Mouse (Mus musculus) heart, embryonic 13.5 days (tissue): ENCODE results near the gene Ptprc. TPM values are rescaled to one million over a fixed set of nuclear protein-coding genes. Genes with fewer than 3 reads are reported as not detected.

ENCODE experiments used
- ATAC-seq: fragments of 200-750 bp; cut with Nextera tagmentation; 2 replicates; pipeline ENCODE4 v1.8.0; 2017; ENCODE audit warnings: moderate TSS enrichment; ENCODE audit not compliant: insufficient number of reproducible peaks, low FRiP score, low TSS enrichment; ENCODE audit errors: extremely low read depth
- H3K27ac ChIP-seq: fragments of 300-500 bp; sonication (generic); replicated peaks from 2 replicates; pipeline ENCODE4 v1.5.1; 2015; ENCODE audit warnings: moderate library complexity, mild to moderate bottlenecking, inconsistent platforms
- H3K27me3 ChIP-seq: fragments of 300-500 bp; sonication (generic); replicated peaks from 2 replicates; pipeline ENCODE4 v1.6.1; 2015; ENCODE audit warnings: mild to moderate bottlenecking, inconsistent platforms
- H3K36me3 ChIP-seq: fragments of 300-500 bp; sonication (generic); 2 replicates; pipeline ENCODE4 v1.6.1; 2015; ENCODE audit warnings: mild to moderate bottlenecking, inconsistent platforms
- H3K4me1 ChIP-seq: fragments of 300-500 bp; sonication (generic); 2 replicates; pipeline ENCODE4 v1.6.1; 2015; ENCODE audit warnings: inconsistent platforms
- H3K4me2 ChIP-seq: fragments of 300-500 bp; sonication (generic); 2 replicates; pipeline ENCODE4 v1.6.1; 2015; ENCODE audit warnings: inconsistent platforms, mild to moderate bottlenecking, moderate library complexity
- H3K4me3 ChIP-seq: fragments of 300-500 bp; sonication (generic); 2 replicates; pipeline ENCODE4 v1.5.1; 2015; ENCODE audit warnings: moderate library complexity, mild to moderate bottlenecking, inconsistent platforms
- H3K9ac ChIP-seq: fragments of 300-500 bp; sonication (generic); 2 replicates; pipeline ENCODE4 v1.6.1; 2015; ENCODE audit warnings: inconsistent platforms, mild to moderate bottlenecking, moderate library complexity
- H3K9me3 ChIP-seq: fragments of 300-500 bp; sonication (generic); 2 replicates; pipeline ENCODE4 v1.6.1; 2016; ENCODE audit warnings: inconsistent platforms
- WGBS: fragments of 180-500 bp; shearing (Covaris S2); methylation state at CpG from one replicate; pipeline ENCODE4 v1.1.7; 2015; ENCODE audit warnings: mixed read lengths; 5-methylcytosine and 5-hydroxymethylcytosine counted together
- polyA plus RNA-seq: library from polyadenylated mRNA; unstranded; fragments of >200 nt; fragmentation: Nextera tagmentation; extraction: Ambion mirVana; gene quantifications from 2 replicates; pipeline ENCODE4 v1.2.1, GENCODE M21; 2015

The Ptprc gene
- polyA plus RNA-seq, 1 experiment from 2014 or later, result 1.4 TPM

DNA sequence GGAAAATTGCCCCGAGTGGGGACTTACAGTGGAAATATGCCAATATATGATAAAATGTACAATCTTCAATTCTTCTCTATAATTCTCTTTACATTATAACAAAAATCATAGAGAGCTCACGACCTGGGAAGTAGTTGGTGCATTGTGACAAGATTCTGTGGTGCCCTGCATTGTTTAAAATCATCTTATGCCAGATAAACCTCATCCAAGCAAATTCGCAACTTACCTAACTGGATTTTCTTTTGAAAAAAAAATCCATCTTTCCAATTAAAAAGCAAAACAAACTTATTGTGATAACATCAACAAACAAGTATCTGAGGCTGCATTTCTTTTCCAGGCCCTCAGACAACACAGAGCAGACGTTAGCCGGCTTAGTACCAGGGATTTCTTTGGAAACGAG lies 1.8 kb downstream of the Ptprc start:
- H3K4me1 ChIP-seq, result no peaks in the 10 kb centered on the region
- no peak overlapping the region for H3K9ac ChIP-seq
- H3K4me3 ChIP-seq, result no peak overlapping the region
- H3K27ac ChIP-seq, result no peak overlapping the region
- H3K9me3 ChIP-seq, result no peaks in the 10 kb centered on the region
- no peaks in the 10 kb centered on the region for H3K36me3 ChIP-seq
- no peaks in the 10 kb centered on the region for H3K27me3 ChIP-seq
- no peak for ATAC-seq
- 77% methylated on average over 6 of the region's 6 CpGs for WGBS
- no peak overlapping the region for H3K4me2 ChIP-seq

DNA sequence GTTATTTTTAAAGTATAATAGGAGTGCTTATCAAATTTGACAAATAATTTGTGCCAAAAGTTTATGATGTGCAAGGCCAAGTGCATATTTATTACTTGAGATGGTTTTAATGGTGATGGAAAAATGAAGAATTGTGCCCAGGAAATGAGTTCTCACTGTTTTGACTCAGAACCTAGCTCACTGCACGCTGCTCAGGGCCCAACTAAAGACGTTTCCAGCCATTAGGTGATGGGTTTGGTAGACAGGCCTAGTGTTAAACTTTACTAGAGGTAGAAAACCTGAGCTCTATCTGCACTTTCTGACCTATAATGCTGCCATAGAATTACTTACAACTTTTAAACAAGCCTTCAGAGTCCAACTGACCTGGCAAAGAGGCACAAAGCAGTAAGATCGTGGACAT lies 3.0 kb downstream of the Ptprc start:
- H3K4me2 ChIP-seq, result no peak overlapping the region
- no peak overlapping the region for H3K27ac ChIP-seq
- no peak overlapping the region for H3K9ac ChIP-seq
- no peaks in the 10 kb centered on the region for H3K27me3 ChIP-seq
- WGBS, result 75% methylated on average over 3 of the region's 3 CpGs
- no peaks in the 10 kb centered on the region for H3K36me3 ChIP-seq
- no peaks in the 10 kb centered on the region for H3K9me3 ChIP-seq
- H3K4me3 ChIP-seq, result no peak overlapping the region
- no peak for ATAC-seq
- no peaks in the 10 kb centered on the region for H3K4me1 ChIP-seq

DNA sequence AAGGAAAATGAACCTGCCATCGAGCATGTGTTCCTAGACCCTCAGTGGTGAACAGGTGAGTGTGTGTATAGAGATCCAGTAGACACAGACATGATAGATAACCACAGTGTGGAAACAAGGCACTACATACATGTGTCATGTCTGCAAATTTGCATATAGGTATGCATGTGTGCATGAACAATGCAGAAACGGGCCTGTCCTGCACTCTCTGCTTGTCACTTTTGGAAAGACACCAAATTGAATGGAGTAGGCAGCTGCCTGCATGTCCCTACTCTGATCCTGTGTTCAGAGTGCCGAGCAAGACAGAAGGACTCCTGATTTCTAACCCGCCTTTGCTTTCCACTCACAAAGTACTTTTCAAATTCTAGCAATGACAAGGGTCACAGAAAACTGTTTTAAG lies 3.4 kb downstream of the Ptprc start:
- WGBS, result 75% methylated on average over 4 of the region's 4 CpGs
- Histone ChIP-seq H3K4me2 (no peak overlapping the region), H3K9ac (no peak overlapping the region)

DNA sequence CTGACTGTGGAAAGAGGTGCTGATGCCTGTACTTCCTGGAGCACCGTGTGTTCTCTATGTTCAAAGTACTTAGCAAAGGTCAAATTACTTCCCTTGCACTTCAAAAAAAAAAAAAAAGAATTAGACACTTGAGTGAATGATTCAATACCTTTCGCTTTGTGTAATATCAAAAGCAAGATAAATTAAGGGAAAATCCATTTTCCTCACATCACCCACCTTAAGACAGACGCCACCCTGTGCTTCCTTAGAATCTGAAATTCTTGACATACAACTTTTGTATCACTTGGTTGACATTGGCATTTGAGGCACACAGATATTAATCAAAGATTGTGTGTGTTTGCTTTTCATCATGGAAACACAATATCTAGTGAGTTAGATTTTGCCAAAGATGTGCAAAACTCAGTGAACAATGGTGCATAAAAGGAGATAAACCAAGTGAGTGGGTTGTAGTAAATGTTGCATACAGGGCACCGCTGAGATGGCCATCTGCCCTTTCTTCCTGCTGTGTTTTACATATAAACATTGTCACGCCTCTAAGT lies 9.2 kb downstream of the Ptprc start:
- H3K4me1 ChIP-seq, result no peaks in the 10 kb centered on the region
- no peak overlapping the region for H3K4me3 ChIP-seq
- H3K36me3 ChIP-seq, result no peaks in the 10 kb centered on the region
- no peaks in the 10 kb centered on the region for H3K27me3 ChIP-seq
- H3K27ac ChIP-seq, result no peak overlapping the region
- no peak overlapping the region for H3K4me2 ChIP-seq
- no peak overlapping the region for H3K9ac ChIP-seq
- ATAC-seq, result no peak
- H3K9me3 ChIP-seq, result no peaks in the 10 kb centered on the region
- WGBS, result 70% methylated on average over 5 of the region's 5 CpGs

More for the DNA sequence above, 3.4 kb downstream of the Ptprc start:
- Histone ChIP-seq H3K36me3 (no peaks in the 10 kb centered on the region), H3K4me1 (no peaks in the 10 kb centered on the region), H3K27ac (no peak overlapping the region), H3K27me3 (no peaks in the 10 kb centered on the region), H3K9me3 (no peaks in the 10 kb centered on the region), H3K4me3 (no peak overlapping the region)
- no peak for ATAC-seq

DNA sequence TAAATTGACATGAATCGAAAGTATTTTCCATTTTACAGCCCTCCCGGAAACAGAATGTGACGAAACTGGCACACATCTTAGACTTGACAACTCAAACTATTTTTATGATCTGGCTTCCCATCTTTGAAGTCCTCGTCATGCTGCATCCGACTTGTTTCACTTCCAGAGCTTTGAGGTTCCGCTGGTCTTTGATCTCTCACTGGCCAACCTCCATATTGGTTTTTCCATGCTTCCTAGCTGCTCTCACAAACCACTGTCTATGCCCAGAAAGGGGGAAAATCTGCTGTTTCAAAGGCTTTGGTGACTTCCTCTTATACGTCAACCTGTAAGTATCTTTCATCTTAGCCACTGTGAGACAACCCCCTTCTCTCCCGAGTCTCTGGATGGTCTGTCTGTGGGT lies 12.9 kb downstream of the Ptprc start:
- Histone ChIP-seq H3K9me3 (no peaks in the 10 kb centered on the region), H3K36me3 (no peaks in the 10 kb centered on the region), H3K4me3 (no peak overlapping the region), H3K27ac (no peak overlapping the region), H3K4me2 (no peak overlapping the region), H3K9ac (no peak overlapping the region), H3K27me3 (no peaks in the 10 kb centered on the region), H3K4me1 (no peaks in the 10 kb centered on the region)
- 77% methylated on average over 8 of the region's 8 CpGs for WGBS
- no peak for ATAC-seq

DNA sequence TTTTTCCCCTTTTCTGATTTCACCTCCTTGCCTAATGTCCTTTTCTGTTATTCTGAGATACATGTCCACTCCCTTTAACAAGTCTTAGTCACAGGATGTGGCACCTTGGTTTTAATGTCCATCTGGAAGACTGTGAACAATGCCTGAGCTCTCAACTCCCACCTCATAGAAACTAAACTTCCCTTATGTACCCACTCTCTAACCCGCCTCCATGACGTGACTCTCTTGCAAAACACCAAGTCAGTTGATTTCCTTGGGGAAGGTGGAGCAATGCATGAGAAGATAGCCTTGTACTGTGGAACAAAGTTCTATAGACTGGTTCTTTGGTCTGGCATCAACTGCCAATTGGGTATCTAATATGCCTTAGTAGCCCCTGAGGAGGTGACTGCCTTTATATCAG lies 16.6 kb downstream of the Ptprc start:
- H3K9ac ChIP-seq, result no peak overlapping the region
- H3K4me2 ChIP-seq, result no peak overlapping the region
- no peaks in the 10 kb centered on the region for H3K9me3 ChIP-seq
- ATAC-seq, result no peak
- H3K4me3 ChIP-seq, result no peak overlapping the region
- no peaks in the 10 kb centered on the region for H3K36me3 ChIP-seq
- no peaks in the 10 kb centered on the region for H3K27me3 ChIP-seq
- H3K4me1 ChIP-seq, result no peaks in the 10 kb centered on the region
- WGBS, result 79% methylated on average over 2 of the region's 2 CpGs
- no peak overlapping the region for H3K27ac ChIP-seq

DNA sequence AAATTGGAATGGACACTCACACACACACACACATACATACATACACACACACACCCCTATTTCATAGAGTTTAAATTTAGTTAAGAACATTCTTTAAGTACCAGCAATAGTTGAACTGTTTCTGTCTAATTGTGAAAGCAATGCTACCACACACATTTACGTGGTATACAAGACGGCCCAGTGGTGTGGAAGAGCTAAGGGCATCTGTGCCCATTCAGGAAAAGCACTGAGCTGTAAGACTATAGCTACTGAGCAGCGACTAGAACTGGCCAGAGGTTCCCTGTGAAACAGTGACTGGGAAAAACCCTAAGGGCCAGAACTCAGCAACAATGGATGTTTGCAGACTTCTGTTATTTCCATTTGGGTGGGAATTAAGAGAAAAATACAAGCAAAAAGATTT lies 17.3 kb downstream of the Ptprc start:
- H3K9ac ChIP-seq, result no peak overlapping the region
- H3K27me3 ChIP-seq, result no peaks in the 10 kb centered on the region
- H3K9me3 ChIP-seq, result no peaks in the 10 kb centered on the region
- no peaks in the 10 kb centered on the region for H3K36me3 ChIP-seq
- no peak overlapping the region for H3K27ac ChIP-seq
- H3K4me2 ChIP-seq, result no peak overlapping the region
- H3K4me3 ChIP-seq, result no peak overlapping the region
- no peaks in the 10 kb centered on the region for H3K4me1 ChIP-seq
- WGBS, result 62% methylated on average over 3 of the region's 3 CpGs
- ATAC-seq, result no peak

DNA sequence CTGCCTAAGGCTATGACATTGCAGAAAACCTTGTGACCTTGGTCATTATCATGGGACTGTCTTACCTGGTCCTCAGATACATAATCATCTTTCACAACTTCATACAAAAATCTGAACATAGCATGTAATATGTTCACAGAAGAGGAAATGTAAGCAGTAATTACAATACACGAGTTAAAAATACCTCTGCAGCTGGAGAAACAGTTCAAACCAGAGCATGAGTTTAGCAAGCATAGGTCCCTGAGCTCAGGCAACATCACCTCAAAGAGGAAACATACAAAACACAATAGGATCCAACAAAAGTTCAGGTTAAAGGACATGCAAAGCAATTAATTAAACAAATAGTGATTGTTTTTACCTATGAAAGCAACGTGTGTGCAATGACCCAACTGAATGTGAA lies 17.8 kb downstream of the Ptprc start:
- no peaks in the 10 kb centered on the region for H3K36me3 ChIP-seq
- 76% methylated on average over 2 of the region's 2 CpGs for WGBS
- H3K9me3 ChIP-seq, result no peaks in the 10 kb centered on the region
- no peak overlapping the region for H3K27ac ChIP-seq
- no peak for ATAC-seq
- no peak overlapping the region for H3K4me2 ChIP-seq
- H3K4me1 ChIP-seq, result no peaks in the 10 kb centered on the region
- no peak overlapping the region for H3K4me3 ChIP-seq
- H3K27me3 ChIP-seq, result no peaks in the 10 kb centered on the region
- H3K9ac ChIP-seq, result no peak overlapping the region

DNA sequence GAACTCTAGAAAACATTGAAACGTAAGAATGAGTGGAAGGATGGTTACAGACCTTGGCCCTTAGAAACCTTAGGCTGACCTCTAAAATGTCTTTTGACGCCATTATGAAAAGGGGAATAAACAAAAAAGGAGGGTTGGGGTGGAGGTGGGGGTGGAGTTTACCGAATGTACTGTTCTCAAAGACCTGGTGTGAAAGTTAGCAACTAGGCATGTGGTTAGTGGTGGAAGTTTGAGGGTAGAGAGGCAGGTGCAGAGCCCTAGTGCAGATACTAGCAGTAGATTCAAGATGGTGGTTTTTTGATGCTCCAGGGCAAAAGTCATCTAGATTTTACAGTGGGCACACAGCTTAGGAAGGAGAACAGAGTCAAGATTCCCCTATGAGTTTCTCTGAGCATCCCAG lies 18.5 kb downstream of the Ptprc start:
- Histone ChIP-seq H3K36me3 (no peaks in the 10 kb centered on the region), H3K4me1 (no peaks in the 10 kb centered on the region), H3K4me3 (no peak overlapping the region), H3K27me3 (no peaks in the 10 kb centered on the region), H3K9me3 (no peaks in the 10 kb centered on the region), H3K4me2 (no peak overlapping the region), H3K9ac (no peak overlapping the region), H3K27ac (no peak overlapping the region)
- ATAC-seq, result no peak
- WGBS, result 74% methylated on average over 3 of the region's 3 CpGs

DNA sequence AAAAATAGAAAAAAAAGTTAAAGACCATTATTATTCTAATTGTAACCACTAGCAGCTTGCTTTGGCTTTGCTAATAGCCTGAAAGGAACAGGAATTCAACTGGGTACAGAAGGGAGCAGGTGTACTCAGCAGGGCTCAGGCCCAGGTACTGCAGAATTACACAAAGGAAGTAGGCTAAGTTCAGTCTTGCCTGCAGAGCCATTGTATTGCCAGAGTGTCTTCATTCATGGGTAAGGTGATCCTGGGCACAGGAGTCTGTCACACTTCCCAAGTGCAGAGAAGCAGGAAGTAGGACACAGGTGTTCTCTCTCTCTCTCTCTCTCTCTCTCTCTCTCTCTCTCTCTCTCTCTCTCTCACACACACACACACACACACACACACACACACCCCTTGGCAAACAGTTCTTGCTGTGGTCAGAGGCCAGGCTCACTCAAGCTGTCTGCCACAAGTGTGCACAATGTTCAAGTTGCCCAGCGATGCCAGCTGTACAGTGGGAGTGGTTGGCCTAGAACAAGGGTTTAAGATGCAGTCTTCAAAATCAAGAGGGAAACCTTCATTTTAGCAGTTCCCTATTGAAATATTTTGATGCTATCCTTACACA lies 21.2 kb downstream of the Ptprc start:
- Histone ChIP-seq H3K9ac (no peak overlapping the region), H3K36me3 (no peaks in the 10 kb centered on the region), H3K27ac (no peak overlapping the region), H3K4me2 (no peak overlapping the region), H3K27me3 (no peaks in the 10 kb centered on the region), H3K4me1 (no peaks in the 10 kb centered on the region), H3K4me3 (no peak overlapping the region), H3K9me3 (no peaks in the 10 kb centered on the region)
- 55% methylated on average over 1 of the region's 1 CpGs for WGBS
- no peak for ATAC-seq

DNA sequence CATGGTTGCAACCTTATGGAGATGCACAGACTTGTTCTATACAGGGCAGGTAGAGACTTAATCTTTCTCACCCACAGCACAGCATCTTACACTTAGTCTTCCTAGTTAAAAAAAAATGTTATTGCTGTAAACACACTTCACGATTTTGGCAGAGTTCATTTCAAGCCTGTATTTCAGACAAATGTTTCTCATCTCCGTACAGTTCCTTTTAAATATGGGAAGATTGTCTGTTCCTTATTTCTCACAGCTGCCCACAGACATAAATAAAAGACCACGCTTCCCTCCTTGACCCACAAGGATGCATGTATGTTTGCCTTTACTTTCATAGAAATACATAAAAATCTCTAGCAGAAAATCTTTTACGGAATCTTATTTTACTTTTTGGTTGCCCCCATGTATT lies 22.4 kb downstream of the Ptprc start:
- ATAC-seq, result no peak
- H3K4me2 ChIP-seq, result no peak overlapping the region
- no peak overlapping the region for H3K27ac ChIP-seq
- H3K36me3 ChIP-seq, result no peaks in the 10 kb centered on the region
- H3K9ac ChIP-seq, result no peak overlapping the region
- WGBS, result 76% methylated on average over 4 of the region's 4 CpGs
- H3K9me3 ChIP-seq, result no peaks in the 10 kb centered on the region
- no peaks in the 10 kb centered on the region for H3K27me3 ChIP-seq
- no peak overlapping the region for H3K4me3 ChIP-seq
- H3K4me1 ChIP-seq, result no peaks in the 10 kb centered on the region

DNA sequence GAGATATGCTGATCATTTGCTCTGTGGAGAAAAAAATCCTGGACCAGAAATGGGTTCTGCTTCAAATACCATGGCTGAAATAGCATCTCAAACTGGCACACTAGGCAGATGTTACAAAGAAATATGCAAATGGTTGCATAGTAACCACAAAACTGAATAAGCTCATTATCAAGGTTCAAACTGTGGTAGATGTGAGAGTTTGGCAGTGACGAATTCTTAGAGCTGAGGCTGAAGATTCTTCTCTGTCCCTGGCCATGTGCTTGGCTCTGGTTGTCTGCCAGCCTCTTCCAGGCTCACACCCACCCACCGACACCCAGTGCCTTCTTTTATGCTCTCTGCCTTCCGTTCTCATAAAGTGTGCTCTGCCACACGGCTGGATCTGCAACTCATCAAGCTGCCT lies 26.7 kb downstream of the Ptprc start:
- Histone ChIP-seq H3K27me3 (no peaks in the 10 kb centered on the region), H3K4me2 (no peak overlapping the region), H3K27ac (no peak overlapping the region), H3K9ac (no peak overlapping the region), H3K4me1 (no peaks in the 10 kb centered on the region), H3K36me3 (no peaks in the 10 kb centered on the region), H3K9me3 (no peaks in the 10 kb centered on the region), H3K4me3 (no peak overlapping the region)
- ATAC-seq, result no peak
- 57% methylated on average over 4 of the region's 4 CpGs for WGBS
